Mouse (Mus musculus) hindbrain, embryonic 10.5 days (tissue): ENCODE data around the gene Lrrd1. TPM values are rescaled to one million over a fixed set of nuclear protein-coding genes. Genes with fewer than 3 reads are reported as not detected.
A peak's percentile ranks its signal among the peaks of the same experiment; 100 is the strongest.
"Not testable (repeated sequence)": the region's sequence is repeated elsewhere in the genome, so short reads cannot be mapped to it uniquely, and the experiment has no call there.

Source experiments
- DNase-seq: peaks from one replicate; pipeline ENCODE4 v3.0.0-alpha.2; 2017; ENCODE audit warnings: low spot score
- H3K27ac ChIP-seq: fragments of 300-500 bp; sonication (generic); 2 replicates; pipeline ENCODE4 v1.5.1; 2016; ENCODE audit warnings: mild to moderate bottlenecking, moderate library complexity
- H3K27me3 ChIP-seq: fragments of 300-500 bp; sonication (generic); 2 replicates; pipeline ENCODE4 v1.6.1; 2016; ENCODE audit warnings: mild to moderate bottlenecking; ENCODE audit not compliant: poor library complexity, insufficient read depth, severe bottlenecking
- H3K36me3 ChIP-seq: fragments of 300-500 bp; sonication (generic); 2 replicates; pipeline ENCODE4 v1.6.1; 2016; ENCODE audit warnings: mild to moderate bottlenecking, moderate library complexity
- H3K4me1 ChIP-seq: fragments of 300-500 bp; sonication (generic); replicated peaks from 2 replicates; pipeline ENCODE4 v1.6.1; 2016; ENCODE audit warnings: mild to moderate bottlenecking
- H3K4me3 ChIP-seq: fragments of 300-500 bp; sonication (generic); 2 replicates; pipeline ENCODE4 v1.5.1; 2016; ENCODE audit warnings: mild to moderate bottlenecking, moderate library complexity
- H3K9me3 ChIP-seq: fragments of 300-500 bp; sonication (generic); 2 replicates; pipeline ENCODE4 v1.6.1; 2016; ENCODE audit warnings: mild to moderate bottlenecking, moderate library complexity
- WGBS: fragments of 180-500 bp; shearing (Covaris S2); methylation state at CpG from one replicate; pipeline ENCODE4 v1.1.7; 2016; 5-methylcytosine and 5-hydroxymethylcytosine counted together
- polyA plus RNA-seq: library from polyadenylated mRNA; unstranded; fragments of >200 nt; fragmentation: Nextera tagmentation; extraction: Ambion mirVana; gene quantifications from 2 replicates; pipeline ENCODE4 v1.2.1, GENCODE M21; 2016

Lrrd1 gene
- polyA plus RNA-seq, 1 experiment from 2014 or later: 0.08 TPM

- DNase-seq: no peak
- Histone ChIP-seq H3K4me1 (peaks cover 3% of the 10 kb centered on the region; the same call in 1 of the 2 replicates), H3K27me3 (no peaks in the 10 kb centered on the region), H3K36me3 (no peaks in the 10 kb centered on the region), H3K4me3 (no peak overlapping the region), H3K27ac (no peak overlapping the region), H3K9me3 (no peaks in the 10 kb centered on the region)
- 82% methylated on average over 3 of the region's 3 CpGs for WGBS
Measured at GRCm38 (mm10) chr5:3873485-3873884, 28.5 kb downstream of the Lrrd1 start.

GRCm38 (mm10) chr5:3886862-3887261, 41.9 kb downstream of the Lrrd1 start:
- not testable (repeated sequence) for H3K27ac ChIP-seq, H3K27me3 ChIP-seq, DNase-seq, H3K9me3 ChIP-seq, H3K36me3 ChIP-seq, H3K4me1 ChIP-seq, H3K4me3 ChIP-seq
- 89% methylated on average over 7 of the region's 7 CpGs for whole genome bisulfite sequencing

- no peaks in the 10 kb centered on the region for H3K27me3 ChIP-seq
- no peak for DNase-seq
- no peaks in the 10 kb centered on the region for H3K36me3 ChIP-seq
- H3K4me3 ChIP-seq: no peak overlapping the region
- peaks cover 7% of the 10 kb centered on the region for H3K4me1 ChIP-seq
- no peaks in the 10 kb centered on the region for H3K9me3 ChIP-seq
- H3K27ac ChIP-seq: no peak overlapping the region
Measured at GRCm38 (mm10) chr5:3889201-3889600, 44.2 kb downstream of the Lrrd1 start.

GRCm38 (mm10) chr5:3893459-3894293, 48.7 kb downstream of the Lrrd1 start, which contains the start of gene Mterf1a:
TSS of gene Mterf1a (minus strand) at chr5:3893933.
- not testable (repeated sequence) for H3K27me3 ChIP-seq, H3K36me3 ChIP-seq, H3K9me3 ChIP-seq, H3K4me1 ChIP-seq
- peak within 1 kb of the TSS; percentile 57 for H3K4me3 ChIP-seq
- H3K27ac ChIP-seq: peak within 1 kb of the TSS; percentile 29; the same call in 1 of the 2 replicates
- 2% methylated on average over 11 of the region's 47 CpGs for WGBS
- peak; percentile 5 for DNase-seq

GRCm38 (mm10) chr5:3894294-3894619, 49.3 kb downstream of the Lrrd1 start:
- H3K4me3 ChIP-seq: peak overlapping the region; percentile 34; the same call in 1 of the 2 replicates
- not testable (repeated sequence) for H3K27me3 ChIP-seq, H3K9me3 ChIP-seq, H3K4me1 ChIP-seq, DNase-seq, H3K27ac ChIP-seq, H3K36me3 ChIP-seq
- 95% methylated on average over 4 of the region's 4 CpGs for WGBS

- no peak for DNase-seq
- Histone ChIP-seq H3K27ac (no peak overlapping the region), H3K36me3 (no peaks in the 10 kb centered on the region), H3K4me3 (no peak overlapping the region), H3K9me3 (no peaks in the 10 kb centered on the region), H3K4me1 (no peaks in the 10 kb centered on the region), H3K27me3 (no peaks in the 10 kb centered on the region)
- 76% methylated on average over 2 of the region's 2 CpGs for WGBS
Measured at GRCm38 (mm10) chr5:3905471-3905870, 60.5 kb downstream of the Lrrd1 start.

Other genes starting within 250 kb of the Lrrd1 start
- 16.9 and 17.2 TPM in 2 replicates for gene Pex1, start 249.1 kb upstream of the Lrrd1 start, polyA plus RNA-seq
- gene Rbm48, start 248.6 kb upstream of the Lrrd1 start, polyA plus RNA-seq: 11.1 and 14.3 TPM in 2 replicates
- gene Tmbim7, start 194.0 kb upstream of the Lrrd1 start, polyA plus RNA-seq: not detected in 2 replicates
- gene Gatad1, start 188.0 kb upstream of the Lrrd1 start, polyA plus RNA-seq: 76.4 and 78.7 TPM in 2 replicates
- 9.3 and 13.1 TPM in 2 replicates for gene Ankib1, start 42.2 kb upstream of the Lrrd1 start, polyA plus RNA-seq
- 58.4 and 62.4 TPM in 2 replicates for gene Krit1, start 42.0 kb upstream of the Lrrd1 start, polyA plus RNA-seq
- 7.9 and 8.6 TPM in 2 replicates for gene Mterf1a, start 48.8 kb downstream of the Lrrd1 start, polyA plus RNA-seq
- 122 and 125 TPM in 2 replicates for gene Akap9, start 82.9 kb downstream of the Lrrd1 start, polyA plus RNA-seq